ENCODE assay signal across 28 mouse cellular contexts in genomic region chr5:134521131-134521530, GRCm38 (mm10). TPM values are rescaled to one million over a fixed set of nuclear protein-coding genes. Genes with fewer than 3 reads are reported as not detected.
DNase-seq lines count a peak whose midpoint lies in the region; ATAC-seq and TF ChIP-seq lines count a peak whose summit lies in the region.
"Had no signal": no experiment of that assay in that cellular context is flagged by ENCODE, and none has a peak within 500 bp of the region (broad histone marks: within the 10 kb centered on the region; RNA-seq: fewer than 3 reads in every experiment).

No protein-coding gene starts in this region.

- no peak overlapping the region for H3K4me3 ChIP-seq in liver, embryonic 11.5 days (ENCODE audit: low read depth, low read length)
- H3K4me3 ChIP-seq in liver, postnatal 0 days (ENCODE audit: low read depth, low read length): no peak overlapping the region
- no peak overlapping the region for H3K4me3 ChIP-seq in MEL (ENCODE audit: control insufficient read depth in 1 of 2, insufficient read depth in 1 of 2, low read depth in 2 of 2, low read length in 2 of 2)
- H3K4me3 ChIP-seq in forebrain, embryonic 16.5 days (replicated peaks; ENCODE audit: low read length): no peak overlapping the region
- H3K4me3 ChIP-seq: embryonic facial prominence, embryonic 10.5 days; heart, embryonic 15.5 days; limb, embryonic 12.5 days; lung, embryonic 15.5 days; stomach, embryonic 15.5 days had no signal

- H3K79me2 ChIP-seq in MEL (ENCODE audit: control insufficient read depth, insufficient read depth, low read length, poor library complexity): no peaks in the 10 kb centered on the region

- no peak for TF ChIP-seq CTCF in liver, postnatal 0 days (IDR thresholded peaks at IDR 0.05; ENCODE audit: low read depth)
- TF ChIP-seq CTCF in MEL (IDR thresholded peaks at IDR 0.05 in 2 of 3, conservative IDR thresholded peaks at IDR 0.05 in 1 of 3; ENCODE audit: control insufficient read depth in 1 of 3, insufficient read depth in 1 of 3, low read depth in 2 of 3, low read length in 3 of 3, poor library complexity in 1 of 3, severe bottlenecking in 1 of 3): no peak

- H3K36me3 ChIP-seq in liver, embryonic 11.5 days (ENCODE audit: control insufficient read depth, insufficient read depth, low read length): peaks cover 18% of the 10 kb centered on the region
- 0 out of 2 replicates have a peak, but pooled peaks cover under 1% of the 10 kb centered on the region for H3K36me3 ChIP-seq in liver, postnatal 0 days (replicated peaks; ENCODE audit: insufficient read depth, low read length)
- peaks cover 0 to 14% of the 10 kb centered on the region in 2 experiments; a peak in 2 of 4 replicates for H3K36me3 ChIP-seq in MEL (ENCODE audit: control insufficient read depth in 1 of 2, insufficient read depth in 2 of 2, low read length in 2 of 2)
- H3K36me3 ChIP-seq in forebrain, embryonic 16.5 days (ENCODE audit: control insufficient read depth, insufficient read depth): peaks cover 40% of the 10 kb centered on the region

- peak overlapping the region; percentile 13 for H3K27ac ChIP-seq in liver, embryonic 11.5 days (ENCODE audit: low read depth, low read length)
- H3K27ac ChIP-seq in liver, postnatal 0 days (ENCODE audit: low read depth): no peak overlapping the region
- peak overlapping the region; percentile 36; the same call in 1 of the 2 replicates for H3K27ac ChIP-seq in MEL (ENCODE audit: control insufficient read depth, low read depth, low read length)
- no peak overlapping the region for H3K27ac ChIP-seq in forebrain, embryonic 16.5 days (ENCODE audit: low read length)
- H3K27ac ChIP-seq: embryonic facial prominence, embryonic 10.5 days; heart, embryonic 15.5 days; kidney, postnatal 0 days; limb, embryonic 12.5 days; liver, embryonic 14.5 days; lung, embryonic 15.5 days; stomach, embryonic 15.5 days had no signal

- no peaks in the 10 kb centered on the region; the same call in 1 of the 2 replicates for H3K4me1 ChIP-seq in liver, embryonic 11.5 days (replicated peaks; ENCODE audit: control insufficient read depth, insufficient read depth, low read length)
- H3K4me1 ChIP-seq in liver, postnatal 0 days (ENCODE audit: insufficient read depth): peaks cover 6% of the 10 kb centered on the region; the same call in 1 of the 2 replicates
- H3K4me1 ChIP-seq in MEL (ENCODE audit: control insufficient read depth in 1 of 2, insufficient read depth in 2 of 2, low read length in 2 of 2): peaks cover 4 to 21% of the 10 kb centered on the region in 2 experiments
- peaks cover 12% of the 10 kb centered on the region for H3K4me1 ChIP-seq in forebrain, embryonic 16.5 days (replicated peaks; ENCODE audit: control insufficient read depth, insufficient read depth, low read length)
- H3K4me1 ChIP-seq: embryonic facial prominence, embryonic 10.5 days; heart, embryonic 15.5 days; limb, embryonic 12.5 days; lung, embryonic 15.5 days; stomach, embryonic 15.5 days had no signal

- H3K9me3 ChIP-seq in liver, embryonic 11.5 days (ENCODE audit: control insufficient read depth, low read length): no peaks in the 10 kb centered on the region; the same call in 1 of the 2 replicates
- H3K9me3 ChIP-seq in liver, postnatal 0 days (ENCODE audit: low read length): no peaks in the 10 kb centered on the region
- H3K9me3 ChIP-seq in MEL (replicated peaks; ENCODE audit: insufficient read depth, low read length): no peaks in the 10 kb centered on the region
- no peaks in the 10 kb centered on the region for H3K9me3 ChIP-seq in forebrain, embryonic 16.5 days (ENCODE audit: control insufficient read depth, low read length)
- H3K9me3 ChIP-seq: heart, embryonic 15.5 days; limb, embryonic 12.5 days; lung, embryonic 15.5 days; stomach, embryonic 15.5 days had no signal

- H3K27me3 ChIP-seq in liver, embryonic 11.5 days (replicated peaks; ENCODE audit: control insufficient read depth, insufficient read depth, low read length): no peaks in the 10 kb centered on the region
- no peaks in the 10 kb centered on the region for H3K27me3 ChIP-seq in liver, postnatal 0 days (ENCODE audit: insufficient read depth, low read length)
- no peaks in the 10 kb centered on the region for H3K27me3 ChIP-seq in MEL (ENCODE audit: control insufficient read depth in 1 of 2, insufficient read depth in 2 of 2, low read length in 2 of 2)
- no peaks in the 10 kb centered on the region for H3K27me3 ChIP-seq in forebrain, embryonic 16.5 days (replicated peaks; ENCODE audit: control insufficient read depth, insufficient read depth, low read length)
- H3K27me3 ChIP-seq: CH12.LX; heart, embryonic 15.5 days; limb, embryonic 12.5 days; lung, embryonic 15.5 days; stomach, embryonic 15.5 days had no signal

- intact Hi-C loops in heart, postnatal 36 days (cut with DNase I): no loop called here

- H3K9ac ChIP-seq in liver, embryonic 11.5 days (ENCODE audit: low read depth, low read length): no peak overlapping the region
- no peak overlapping the region for H3K9ac ChIP-seq in liver, postnatal 0 days (replicated peaks)
- no peak overlapping the region for H3K9ac ChIP-seq in MEL (ENCODE audit: control insufficient read depth, low read depth, low read length, poor library complexity, severe bottlenecking)
- H3K9ac ChIP-seq in forebrain, embryonic 16.5 days (replicated peaks; ENCODE audit: low read depth, low read length): no peak overlapping the region
- H3K9ac ChIP-seq: heart, embryonic 15.5 days; limb, embryonic 12.5 days; liver, embryonic 14.5 days; lung, embryonic 15.5 days; stomach, embryonic 15.5 days had no signal

- no peak for TF ChIP-seq POLR2A in MEL (IDR thresholded peaks at IDR 0.05; ENCODE audit: control insufficient read depth in 1 of 2, insufficient read depth in 1 of 2, low read depth in 1 of 2, low read length in 2 of 2, poor library complexity in 1 of 2)

- WGBS in liver, embryonic 11.5 days: 86% methylated on average over 2 of the region's 2 CpGs
- 87% methylated on average over 2 of the region's 2 CpGs for WGBS in liver, postnatal 0 days (ENCODE audit: insufficient replicate concordance)
- 53% methylated on average over 2 of the region's 2 CpGs for WGBS in forebrain, embryonic 16.5 days

- no peak overlapping the region for H3K4me2 ChIP-seq in liver, embryonic 11.5 days
- H3K4me2 ChIP-seq in liver, postnatal 0 days (ENCODE audit: low read depth, low read length): no peak overlapping the region
- H3K4me2 ChIP-seq in forebrain, embryonic 16.5 days (ENCODE audit: low read length): no peak overlapping the region
- H3K4me2 ChIP-seq: heart, embryonic 15.5 days; limb, embryonic 12.5 days; lung, embryonic 15.5 days; stomach, embryonic 15.5 days had no signal

- no peak for TF ChIP-seq EP300 in liver, postnatal 0 days (IDR thresholded peaks at IDR 0.05; ENCODE audit: low read depth)
- no peak for TF ChIP-seq EP300 in MEL (IDR thresholded peaks at IDR 0.05; ENCODE audit: low read depth in 1 of 2, low read length in 2 of 2)

- TF ChIP-seq RAD21 in MEL (IDR thresholded peaks at IDR 0.05; ENCODE audit: low read depth, low read length): no peak

- ATAC-seq in frontal cortex, adult (ENCODE audit: low TSS enrichment): peak; percentile 85
- ATAC-seq in liver, embryonic 11.5 days (replicated peaks; ENCODE audit: low FRiP score): no peak
- no peak for ATAC-seq in liver, postnatal 0 days
- ATAC-seq in forebrain, embryonic 16.5 days: peak; percentile 80
- ATAC-seq: activated CD4-positive, CD25-positive, alpha-beta regulatory T cell, adult 4 months; inflammation-experienced regulatory T-cells, adult 6 months had no signal

- DNase-seq in frontal cortex, postnatal 36 days (ENCODE audit: low spot score in 2 of 2): no peak
- no peak for DNase-seq in liver, embryonic 11.5 days (ENCODE audit: low spot score)
- no peak for DNase-seq in liver, postnatal 0 days
- DNase-seq in MEL (ENCODE audit: low read depth, low spot score): no peak
- DNase-seq in heart, adult 11 months: no peak
- no peak for DNase-seq in heart, postnatal 36 days
- DNase-seq: adrenal gland, postnatal 10 days; cerebellum, adult 9-10 months; heart, postnatal 4 days; kidney, adult 18-20 months; thymus, postnatal 25 days had no signal

TF ChIP-seq in MEL, 35 proteins besides CTCF, POLR2A, EP300 and RAD21:
- TF ChIP-seq MYB (IDR thresholded peaks at IDR 0.05; ENCODE audit: low read depth, low read length): peak; percentile 51; the same call in 1 of the 2 replicates
- TF ChIP-seq GABPA (IDR thresholded peaks at IDR 0.05; ENCODE audit: low read depth, low read length): no peak
- TF ChIP-seq POLR2AphosphoS2 (IDR thresholded peaks at IDR 0.05; ENCODE audit: low read length): no peak
- TF ChIP-seq NRF1 (IDR thresholded peaks at IDR 0.05; ENCODE audit: insufficient read depth, low read depth, low read length, poor library complexity, severe bottlenecking): no peak
TF ChIP-seq in MEL: peak in this region for 1.

RNA-seq across cellular contexts. Expression of gene Clip2, which starts 31.1 kb away (rescaled TPM):
- 1.4 and 1.7 TPM in 2 replicates for polyA plus RNA-seq in liver, embryonic 11.5 days (2014; fragmentation: Nextera tagmentation; extraction: Ambion mirVana)
- polyA plus RNA-seq in liver, postnatal 0 days (2015; fragmentation: Nextera tagmentation; extraction: Ambion mirVana): 0.21 and 0.29 TPM in 2 replicates
- 3.5 and 4.4 TPM in 2 replicates for total RNA-seq in MEL (2012; rRNA removed)
- 1 to 10 TPM in 1 of 2 experiments, not detected in 1; 7.4 TPM for polyA plus RNA-seq in MEL (2012; ENCODE audit: insufficient read depth in 1 of 2, insufficient read length in 2 of 2, low read depth in 1 of 2, low replicate concordance in 2 of 2, missing spikeins in 1 of 2)
- 16.2 and 16.6 TPM in 2 replicates for polyA plus RNA-seq in forebrain, embryonic 16.5 days (2015; fragmentation: Nextera tagmentation; extraction: Ambion mirVana)
- 1 to 10 TPM; 6.4 to 7.5 TPM for total RNA-seq in heart, postnatal 36 days (2021)

RNA-seq across cellular contexts. Expression of gene Syna, which starts 38.8 kb away (rescaled TPM):
- polyA plus RNA-seq in liver, embryonic 11.5 days (2014; fragmentation: Nextera tagmentation; extraction: Ambion mirVana): not detected in 2 replicates
- not detected in 2 replicates for polyA plus RNA-seq in liver, postnatal 0 days (2015; fragmentation: Nextera tagmentation; extraction: Ambion mirVana)
- 0.07 TPM in 1 of 2 replicates, not detected in the other for total RNA-seq in MEL (2012; rRNA removed)
- under 1 TPM in 1 of 2 experiments, not detected in 1; 0.21 TPM for polyA plus RNA-seq in MEL (2012; ENCODE audit: insufficient read depth in 1 of 2, insufficient read length in 2 of 2, low read depth in 1 of 2, low replicate concordance in 2 of 2, missing spikeins in 1 of 2)
- 0.41 and 0.86 TPM in 2 replicates for polyA plus RNA-seq in forebrain, embryonic 16.5 days (2015; fragmentation: Nextera tagmentation; extraction: Ambion mirVana)
- total RNA-seq in heart, postnatal 36 days (2021): not detected
- total RNA-seq: adrenal gland, postnatal 10 days; common myeloid progenitor, adult 5-6 weeks; gastrocnemius, adult 18-20 months; gastrocnemius, postnatal 4 days; heart, postnatal 4 days; monocyte, adult 5-6 weeks; neutrophil, adult 5-6 weeks had no signal
- polyA plus RNA-seq: embryonic facial prominence, embryonic 10.5 days; limb, embryonic 12.5 days; liver, embryonic 14.5 days had no signal

Comparison
In these comparisons a context has a peak if more than half of its experiments do, and no peak if none do; other contexts are left out.
1. H3K27ac ChIP-seq: peak in liver, embryonic 11.5 days (single experiment) and MEL (single experiment); none in liver, postnatal 0 days (single experiment) and forebrain, embryonic 16.5 days (single experiment).
2. ATAC-seq: peak in frontal cortex, adult (single experiment) and forebrain, embryonic 16.5 days (single experiment); none in liver, embryonic 11.5 days (single experiment) and liver, postnatal 0 days (single experiment).